Mouse (Mus musculus) liver, postnatal 0 days (tissue): ENCODE measurements at regions not wholly inside any gene's neighbourhood (a gene's known extent, or its start where the extent isn't known, plus 50 kb on each side); places are given as distances from the start of the nearest gene placed in this dataset.

Experiments used
- ATAC-seq: fragments of 200-750 bp; cut with Nextera tagmentation; 2 replicates; pipeline ENCODE4 v1.8.0; 2017; ENCODE audit warnings: mild to moderate bottlenecking, moderate library complexity
- DNase-seq: peaks from one replicate; pipeline ENCODE4 v3.0.0-alpha.2; 2016
- H3K27ac ChIP-seq: fragments of 300-500 bp; sonication (generic); 2 replicates; pipeline ENCODE4 v1.5.1; 2014; ENCODE audit warnings: antibody characterized with exemption, moderate library complexity, mild to moderate bottlenecking, low read depth
- H3K27me3 ChIP-seq: fragments of 300-500 bp; sonication (generic); 2 replicates; pipeline ENCODE4 v1.6.1; 2014; ENCODE audit warnings: low read length, control low read depth, mixed read lengths; ENCODE audit not compliant: insufficient read depth
- H3K36me3 ChIP-seq: fragments of 300-500 bp; sonication (generic); replicated peaks from 2 replicates; pipeline ENCODE4 v1.6.1; 2014; ENCODE audit warnings: mild to moderate bottlenecking, control low read depth, low read length, moderate library complexity, mixed read lengths; ENCODE audit not compliant: insufficient read depth
- H3K4me1 ChIP-seq: fragments of 300-500 bp; sonication (generic); 2 replicates; pipeline ENCODE4 v1.6.1; 2014; ENCODE audit warnings: antibody characterized with exemption, mild to moderate bottlenecking, control low read depth; ENCODE audit not compliant: insufficient read depth
- H3K4me2 ChIP-seq: fragments of 300-500 bp; sonication (generic); 2 replicates; pipeline ENCODE4 v1.6.1; 2014; ENCODE audit warnings: low read depth, mild to moderate bottlenecking, low read length, moderate library complexity, mixed read lengths
- H3K4me3 ChIP-seq: fragments of 300-500 bp; sonication (generic); 2 replicates; pipeline ENCODE4 v1.5.1; 2014; ENCODE audit warnings: low read depth, low read length
- H3K9ac ChIP-seq: fragments of 300-500 bp; sonication (generic); replicated peaks from 2 replicates; pipeline ENCODE4 v1.6.1; 2014; ENCODE audit warnings: mild to moderate bottlenecking, moderate library complexity
- H3K9me3 ChIP-seq: fragments of 300-500 bp; sonication (generic); 2 replicates; pipeline ENCODE4 v1.6.1; 2016; ENCODE audit warnings: mild to moderate bottlenecking, control low read depth, low read length, mixed read lengths
- CTCF ChIP-seq: sonication (generic); IDR thresholded peaks from 2 replicates; pipeline ENCODE4 v1.5.1; 2016; ENCODE audit warnings: antibody characterized with exemption, low read depth
- EP300 ChIP-seq: IDR thresholded peaks from 2 replicates; pipeline ENCODE4 v1.6.1; 2016; ENCODE audit warnings: antibody characterized with exemption, low read depth, mild to moderate bottlenecking
- WGBS: fragments of 180-500 bp; shearing (Covaris S2); extraction: QIAGEN DNeasy Blood & Tissue Kit; methylation state at CpG from one replicate; pipeline ENCODE4 v1.1.7; 2014; ENCODE audit not compliant: insufficient replicate concordance; 5-methylcytosine and 5-hydroxymethylcytosine counted together

GRCm38 (mm10) chr12:28158786-28159185, 393.4 kb downstream of the Dcdc2c start:
- 83% methylated on average over 1 of the region's 1 CpGs for WGBS
- H3K27me3 ChIP-seq = no peaks in the 10 kb centered on the region
- no peaks in the 10 kb centered on the region for H3K9me3 ChIP-seq
- ATAC-seq (no peak), DNase-seq (no peak)
- no peak overlapping the region for H3K4me2 ChIP-seq
- no peak overlapping the region for H3K4me3 ChIP-seq
- no peaks in the 10 kb centered on the region for H3K36me3 ChIP-seq
- no peak overlapping the region for H3K9ac ChIP-seq
- no peaks in the 10 kb centered on the region for H3K4me1 ChIP-seq
- no peak overlapping the region for H3K27ac ChIP-seq
- TF ChIP-seq EP300 (no peak), CTCF (no peak)

DNA sequence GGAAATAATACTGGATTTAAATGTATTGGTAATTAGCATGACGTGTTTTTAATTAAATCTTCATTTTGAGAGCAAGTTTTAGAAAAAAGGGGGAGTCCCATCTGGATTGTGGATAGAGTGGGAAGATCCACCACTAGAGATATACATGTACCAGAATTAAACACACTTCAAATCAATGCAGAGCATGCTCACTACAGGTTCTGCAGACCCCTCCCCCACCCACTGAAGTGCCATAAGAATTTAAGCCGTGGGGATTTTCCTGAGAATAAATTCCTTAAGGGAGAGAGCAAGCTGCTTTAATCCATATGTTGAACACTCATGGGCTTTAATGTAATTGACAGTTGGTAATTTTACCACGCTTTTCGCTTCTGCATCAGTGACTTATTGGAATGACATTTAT, 401.4 kb downstream of the Dcdc2c start:
- DNase-seq (no peak), ATAC-seq (no peak)
- Histone ChIP-seq H3K27ac (no peak overlapping the region), H3K36me3 (no peaks in the 10 kb centered on the region), H3K27me3 (no peaks in the 10 kb centered on the region), H3K4me1 (no peaks in the 10 kb centered on the region), H3K9ac (no peak overlapping the region), H3K9me3 (no peaks in the 10 kb centered on the region), H3K4me2 (no peak overlapping the region), H3K4me3 (no peak overlapping the region)
- no peak for TF ChIP-seq CTCF
- 71% methylated on average over 4 of the region's 4 CpGs for WGBS

GRCm38 (mm10) chr12:28135810-28136592, 416.2 kb downstream of the Dcdc2c start:
- WGBS = 61% methylated on average over 4 of the region's 4 CpGs
- H3K9me3 ChIP-seq = no peaks in the 10 kb centered on the region
- DNase-seq (no peak), ATAC-seq (no peak)
- H3K4me1 ChIP-seq = no peaks in the 10 kb centered on the region
- H3K4me3 ChIP-seq = no peak overlapping the region
- H3K27ac ChIP-seq = no peak overlapping the region
- H3K9ac ChIP-seq = no peak overlapping the region
- no peaks in the 10 kb centered on the region for H3K27me3 ChIP-seq
- H3K4me2 ChIP-seq = no peak overlapping the region
- no peak for TF ChIP-seq EP300
- no peak for TF ChIP-seq CTCF
- H3K36me3 ChIP-seq = no peaks in the 10 kb centered on the region

DNA sequence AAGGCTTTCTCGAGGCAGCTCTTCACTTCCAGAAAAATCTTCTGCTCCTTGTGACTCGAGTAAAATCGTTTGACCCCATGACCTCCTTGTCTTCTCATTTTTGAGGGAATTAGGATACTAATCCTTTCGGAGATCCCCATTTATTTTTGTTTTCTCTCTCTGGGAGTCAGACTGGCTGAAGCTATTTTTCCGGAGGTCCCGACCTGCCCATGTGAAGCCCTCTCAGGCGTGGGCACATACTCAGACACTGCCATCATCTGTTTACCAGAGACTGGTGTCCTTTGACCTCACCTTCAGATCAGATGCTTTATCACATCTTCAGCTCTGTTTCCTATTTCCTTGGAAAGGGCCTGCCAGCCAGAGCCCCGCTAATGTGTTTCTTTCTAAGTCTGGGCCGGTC, 429.4 kb downstream of the Dcdc2c start:
- Histone ChIP-seq H3K27me3 (no peaks in the 10 kb centered on the region), H3K36me3 (no peaks in the 10 kb centered on the region), H3K27ac (no peak overlapping the region), H3K9ac (no peak overlapping the region), H3K4me3 (no peak overlapping the region), H3K4me1 (no peaks in the 10 kb centered on the region), H3K4me2 (no peak overlapping the region), H3K9me3 (no peaks in the 10 kb centered on the region)
- ATAC-seq (no peak), DNase-seq (no peak)
- 37% methylated on average over 9 of the region's 9 CpGs for WGBS
- TF ChIP-seq EP300 (no peak), CTCF (no peak)

DNA sequence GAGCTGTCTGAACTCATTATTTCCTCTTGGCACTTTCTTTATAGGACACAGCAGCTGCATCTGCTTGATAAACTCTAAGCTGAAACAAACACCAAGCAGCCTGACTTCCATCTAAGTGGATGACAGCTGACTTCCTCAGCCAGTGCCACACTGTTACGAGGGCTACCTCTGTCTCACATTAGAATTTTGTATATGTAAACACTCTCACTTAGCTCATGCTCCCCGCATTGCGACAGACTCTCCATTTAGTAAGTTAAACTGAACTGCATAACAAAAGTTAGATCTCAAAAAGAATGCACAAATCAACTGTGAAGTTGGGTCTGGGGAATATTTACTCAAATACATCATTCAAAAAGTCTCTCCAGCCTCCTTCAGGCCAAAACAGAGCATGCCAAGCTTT, 432.1 kb downstream of the Dcdc2c start:
- no peak for TF ChIP-seq CTCF
- no peak for TF ChIP-seq EP300
- WGBS = 47% methylated on average over 3 of the region's 3 CpGs
- Histone ChIP-seq H3K36me3 (no peaks in the 10 kb centered on the region), H3K4me1 (no peaks in the 10 kb centered on the region), H3K9me3 (no peaks in the 10 kb centered on the region), H3K4me2 (no peak overlapping the region), H3K27ac (no peak overlapping the region), H3K4me3 (no peak overlapping the region), H3K27me3 (no peaks in the 10 kb centered on the region), H3K9ac (no peak overlapping the region)
- DNase-seq (no peak), ATAC-seq (no peak)

- H3K9ac ChIP-seq = no peak overlapping the region
- H3K4me2 ChIP-seq = no peak overlapping the region
- ATAC-seq (no peak), DNase-seq (no peak)
- H3K27me3 ChIP-seq = no peaks in the 10 kb centered on the region
- TF ChIP-seq CTCF (no peak), EP300 (no peak)
- H3K9me3 ChIP-seq = no peaks in the 10 kb centered on the region
- WGBS = 47% methylated on average over 6 of the region's 6 CpGs
- no peaks in the 10 kb centered on the region for H3K4me1 ChIP-seq
- no peak overlapping the region for H3K4me3 ChIP-seq
- no peak overlapping the region for H3K27ac ChIP-seq
- no peaks in the 10 kb centered on the region for H3K36me3 ChIP-seq
These were observed 461.5 kb downstream of the Dcdc2c start for GRCm38 (mm10) chr12:28090673-28091072.

GRCm38 (mm10) chr12:28085460-28085859, 466.7 kb downstream of the Dcdc2c start:
- Histone ChIP-seq H3K4me3 (no peak overlapping the region), H3K4me2 (no peak overlapping the region), H3K36me3 (no peaks in the 10 kb centered on the region), H3K4me1 (no peaks in the 10 kb centered on the region), H3K9me3 (no peaks in the 10 kb centered on the region), H3K27me3 (no peaks in the 10 kb centered on the region), H3K27ac (no peak overlapping the region), H3K9ac (no peak overlapping the region)
- no peak for DNase-seq
- WGBS = 77% methylated on average over 4 of the region's 4 CpGs
- TF ChIP-seq CTCF (no peak), EP300 (no peak)
- ATAC-seq = no peak
